Mouse (Mus musculus) MEL (cell line): ENCODE data around the gene Timmdc1. TPM values are rescaled to one million over a fixed set of nuclear protein-coding genes. Genes with fewer than 3 reads are reported as not detected.

ENCODE experiments used
- DNase-seq: peaks from one replicate; pipeline ENCODE4 v3.0.0; 2011; ENCODE audit warnings: low read depth, low spot score
- H3K27ac ChIP-seq: 2 replicates; pipeline ENCODE4 v1.5.1; 2012; ENCODE audit warnings: low read depth, mild to moderate bottlenecking, control low read depth, low read length, moderate library complexity; ENCODE audit not compliant: control insufficient read depth
- H3K27me3 ChIP-seq, 2 experiments: fragments of 150-350 bp in 1 of 2; sonication (generic) in 1 of 2; 2 replicates each; pipeline ENCODE4 v1.6.1; 2012; ENCODE audit warnings: low read length in 2 of 2, mild to moderate bottlenecking in 2 of 2, improper control_type of control experiment in 1 of 2, moderate library complexity in 1 of 2; ENCODE audit not compliant: insufficient read depth in 2 of 2, control insufficient read depth in 1 of 2
- H3K36me3 ChIP-seq, 2 experiments: 2 replicates each; pipeline ENCODE4 v1.6.1; 2012 to 2014; ENCODE audit warnings: low read length in 2 of 2, improper control_type of control experiment in 1 of 2, inconsistent platforms in 1 of 2, mild to moderate bottlenecking in 1 of 2; ENCODE audit not compliant: insufficient read depth in 2 of 2, control insufficient read depth in 1 of 2
- H3K4me1 ChIP-seq, 2 experiments: fragments of 150-350 bp in 1 of 2; sonication (generic) in 1 of 2; 2 replicates each; pipeline ENCODE4 v1.6.1; 2012; ENCODE audit warnings: low read length in 2 of 2, improper control_type of control experiment in 1 of 2, mild to moderate bottlenecking in 1 of 2; ENCODE audit not compliant: insufficient read depth in 2 of 2, control insufficient read depth in 1 of 2
- H3K4me3 ChIP-seq, 2 experiments: fragments of 150-350 bp in 1 of 2; sonication (generic) in 1 of 2; 2 replicates each; pipeline ENCODE4 v1.5.1; 2012; ENCODE audit warnings: low read depth in 2 of 2, low read length in 2 of 2, mild to moderate bottlenecking in 2 of 2, moderate library complexity in 2 of 2, control low read depth in 1 of 2, improper control_type of control experiment in 1 of 2; ENCODE audit not compliant: control insufficient read depth in 1 of 2, insufficient read depth in 1 of 2
- H3K79me2 ChIP-seq: 2 replicates; pipeline ENCODE4 v1.6.1; 2012; ENCODE audit warnings: mild to moderate bottlenecking, low read length, moderate library complexity; ENCODE audit not compliant: control insufficient read depth, poor library complexity, insufficient read depth
- H3K9ac ChIP-seq: 2 replicates; pipeline ENCODE4 v1.6.1; 2012; ENCODE audit warnings: low read depth, mild to moderate bottlenecking, control low read depth, low read length, moderate library complexity; ENCODE audit not compliant: control insufficient read depth, poor library complexity, severe bottlenecking
- H3K9me3 ChIP-seq: fragments of 150-350 bp; sonication (generic); replicated peaks from 2 replicates; pipeline ENCODE4 v1.6.1; 2012; ENCODE audit warnings: mild to moderate bottlenecking, low read length, improper control_type of control experiment, moderate library complexity; ENCODE audit not compliant: insufficient read depth
- CHD2 ChIP-seq: IDR thresholded peaks from 2 replicates; pipeline ENCODE4 v1.6.1; 2011; ENCODE audit warnings: low read length, improper control_type of control experiment
- CTCF ChIP-seq, 3 experiments: IDR thresholded peaks in 2 of 3; conservative IDR thresholded peaks in 1 of 3; 2 replicates each; pipeline ENCODE4 v1.5.1; 2011 to 2012; ENCODE audit warnings: low read length in 3 of 3, low read depth in 2 of 3, mild to moderate bottlenecking in 2 of 3, improper control_type of control experiment in 1 of 3, inconsistent platforms in 1 of 3, mixed read lengths in 1 of 3, moderate library complexity in 1 of 3; ENCODE audit not compliant: control insufficient read depth in 1 of 3, insufficient read depth in 1 of 3, poor library complexity in 1 of 3, severe bottlenecking in 1 of 3
- E2F4 ChIP-seq: IDR thresholded peaks from 2 replicates; pipeline ENCODE4 v1.6.1; 2011; ENCODE audit warnings: low read depth, low read length, improper control_type of control experiment, borderline replicate concordance
- ELF1 ChIP-seq: IDR thresholded peaks from 2 replicates; pipeline ENCODE4 v1.6.1; 2014; ENCODE audit warnings: low read depth, mild to moderate bottlenecking, inconsistent platforms, low read length, improper control_type of control experiment, moderate library complexity
- ETS1 ChIP-seq: IDR thresholded peaks from 2 replicates; pipeline ENCODE4 v1.6.1; 2012; ENCODE audit warnings: low read depth, mild to moderate bottlenecking, inconsistent platforms, low read length, improper control_type of control experiment, moderate library complexity
- HCFC1 ChIP-seq: IDR thresholded peaks from 2 replicates; pipeline ENCODE4 v1.6.1; 2012; ENCODE audit warnings: low read depth, mild to moderate bottlenecking, inconsistent platforms, low read length, improper control_type of control experiment, moderate library complexity
- KAT2A ChIP-seq: conservative IDR thresholded peaks from 2 replicates; pipeline ENCODE4 v1.6.1; 2012; ENCODE audit warnings: low read depth, low read length, improper control_type of control experiment, inconsistent platforms
- MAZ ChIP-seq: IDR thresholded peaks from 2 replicates; pipeline ENCODE4 v1.6.1; 2012; ENCODE audit warnings: low read depth, mild to moderate bottlenecking, inconsistent platforms, low read length, improper control_type of control experiment
- MYB ChIP-seq: IDR thresholded peaks from 2 replicates; pipeline ENCODE4 v1.6.1; 2011; ENCODE audit warnings: mild to moderate bottlenecking, low read depth, low read length, improper control_type of control experiment
- NRF1 ChIP-seq: IDR thresholded peaks from 2 replicates; pipeline ENCODE4 v1.6.1; 2014; ENCODE audit warnings: low read depth, mild to moderate bottlenecking, inconsistent platforms, low read length, improper control_type of control experiment, moderate library complexity; ENCODE audit not compliant: poor library complexity, insufficient read depth, severe bottlenecking
- POLR2AphosphoS5 ChIP-seq: IDR thresholded peaks from 2 replicates; pipeline ENCODE4 v1.6.1; 2012; ENCODE audit warnings: low read depth, borderline replicate concordance, mild to moderate bottlenecking, inconsistent platforms, low read length, moderate library complexity, mixed read lengths
- RCOR1 ChIP-seq: IDR thresholded peaks from 2 replicates; pipeline ENCODE4 v1.6.1; 2012; ENCODE audit warnings: low read depth, mild to moderate bottlenecking, inconsistent platforms, low read length, improper control_type of control experiment
- SIN3A ChIP-seq: IDR thresholded peaks from 2 replicates; pipeline ENCODE4 v1.6.1; 2012; ENCODE audit warnings: low read length, improper control_type of control experiment, inconsistent platforms
- TAL1 ChIP-seq: IDR thresholded peaks from 2 replicates; pipeline ENCODE4 v1.6.1; 2012; ENCODE audit warnings: mild to moderate bottlenecking, inconsistent platforms, low read length, moderate library complexity, mixed read lengths
- TBP ChIP-seq: IDR thresholded peaks from 2 replicates; pipeline ENCODE4 v1.8.0; 2011; ENCODE audit warnings: low read depth, low read length, improper control_type of control experiment
- TCF12 ChIP-seq: IDR thresholded peaks from 2 replicates; pipeline ENCODE4 v1.6.1; 2014; ENCODE audit warnings: low read depth, mild to moderate bottlenecking, inconsistent platforms, low read length, improper control_type of control experiment, moderate library complexity
- USF1 ChIP-seq: IDR thresholded peaks from 2 replicates; pipeline ENCODE4 v1.6.1; 2014; ENCODE audit warnings: low read depth, mild to moderate bottlenecking, inconsistent platforms, low read length, improper control_type of control experiment, moderate library complexity
- USF2 ChIP-seq, 2 experiments: IDR thresholded peaks; 2 replicates each; pipeline ENCODE4 v1.6.1; 2011 to 2012; ENCODE audit warnings: improper control_type of control experiment in 2 of 2, low read length in 2 of 2, borderline replicate concordance in 1 of 2, inconsistent platforms in 1 of 2, low read depth in 1 of 2, mild to moderate bottlenecking in 1 of 2; ENCODE audit not compliant: insufficient read depth in 1 of 2
- ZMIZ1 ChIP-seq: IDR thresholded peaks from 2 replicates; pipeline ENCODE4 v1.6.1; 2012; ENCODE audit warnings: low read depth, mild to moderate bottlenecking, inconsistent platforms, low read length, improper control_type of control experiment, moderate library complexity
- ZNF384 ChIP-seq: IDR thresholded peaks from 2 replicates; pipeline ENCODE4 v1.6.1; 2012; ENCODE audit warnings: low read depth, mild to moderate bottlenecking, inconsistent platforms, low read length, improper control_type of control experiment
- polyA plus RNA-seq, 2 experiments: library from polyadenylated mRNA; stranded (reverse) in 1 of 2; unstranded in 1 of 2; fragments of >175 nt in 1 of 2; fragments of >200 nt in 1 of 2; gene quantifications; 2 replicates each; pipeline versions ENCODE4 v1.2.1 to v1.2.4; 2012; ENCODE audit warnings: low replicate concordance in 2 of 2, low read depth in 1 of 2; ENCODE audit not compliant: insufficient read length in 2 of 2, insufficient read depth in 1 of 2, missing spikeins in 1 of 2
- total RNA-seq: library from RNA; depleted of rRNA; stranded (reverse); fragments of 300-350 nt; gene quantifications from 2 replicates; pipeline ENCODE4 v1.2.3, GENCODE M21; 2012

Timmdc1 gene
- total and polyA plus RNA-seq, 3 experiments = 38.0 to 40.4 TPM; not detected in 1

DNA sequence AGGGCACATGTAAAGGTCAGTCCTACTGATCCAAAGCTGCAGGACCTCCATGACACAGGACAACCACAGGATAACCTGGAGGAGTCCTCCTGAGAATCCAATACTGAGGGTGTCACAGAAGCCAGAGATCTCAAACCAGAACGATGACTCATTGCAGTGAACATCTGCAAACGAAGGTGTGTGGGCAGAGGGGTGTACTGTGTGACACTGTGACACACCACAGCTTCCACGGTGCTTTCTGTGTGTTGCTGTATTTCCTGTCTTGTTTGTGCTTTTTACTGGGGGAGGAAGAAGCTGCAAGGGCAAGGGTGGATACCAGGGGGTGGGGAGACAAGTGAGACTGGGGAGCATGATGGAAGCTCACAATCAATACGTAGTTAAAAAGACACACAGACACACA, 18.9 kb downstream of the Timmdc1 start:
- H3K27me3 ChIP-seq = no peaks in the 10 kb centered on the region
- no peaks in the 10 kb centered on the region for H3K9me3 ChIP-seq
- H3K9ac ChIP-seq = no peak overlapping the region
- no peaks in the 10 kb centered on the region for H3K79me2 ChIP-seq
- H3K36me3 ChIP-seq = peaks cover 0 to 2% of the 10 kb centered on the region in 2 experiments; a peak in 2 of 4 replicates
- no peak for DNase-seq
- no peak overlapping the region for H3K4me3 ChIP-seq
- TF ChIP-seq MAZ (no peak), TBP (no peak), ZNF384 (no peak), MYB (no peak), TAL1 (no peak), CHD2 (no peak), TCF12 (no peak), KAT2A (no peak), POLR2AphosphoS5 (no peak), RCOR1 (no peak), NRF1 (no peak), E2F4 (no peak), ELF1 (no peak), CTCF (IDR thresholded peaks at IDR 0.05 in 2 of 3, conservative IDR thresholded peaks at IDR 0.05 in 1 of 3; ENCODE audit: control insufficient read depth in 1 of 3, insufficient read depth in 1 of 3, low read depth in 2 of 3, low read length in 3 of 3, poor library complexity in 1 of 3, severe bottlenecking in 1 of 3) (no peak), USF2 (IDR thresholded peaks at IDR 0.05; ENCODE audit: borderline replicate concordance in 1 of 2, insufficient read depth in 1 of 2, low read depth in 1 of 2, low read length in 2 of 2) (no peak), SIN3A (no peak), USF1 (no peak)
- H3K4me1 ChIP-seq = no peaks in the 10 kb centered on the region
- H3K27ac ChIP-seq = no peak overlapping the region

DNA sequence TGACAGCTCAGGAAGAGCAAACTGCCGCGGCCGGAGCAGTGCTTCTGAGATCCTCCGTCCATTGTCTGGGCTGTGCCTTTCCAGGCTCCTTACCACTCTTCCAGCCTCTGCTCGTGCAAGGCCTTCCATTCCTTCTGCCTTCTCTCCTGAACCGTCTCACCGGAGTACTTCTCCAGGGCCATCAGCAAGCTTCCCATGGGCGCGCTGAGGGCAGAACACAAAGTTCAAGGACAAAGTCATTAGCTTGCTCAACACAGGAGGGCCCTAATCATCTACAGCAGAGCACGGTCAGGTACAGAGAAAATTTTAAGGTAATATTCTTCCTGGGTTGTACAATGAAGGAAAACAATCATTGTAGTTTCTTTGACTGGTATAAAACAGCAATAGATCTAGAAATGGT, 20.0 kb downstream of the Timmdc1 start:
- DNase-seq = no peak
- Histone ChIP-seq H3K4me1 (no peaks in the 10 kb centered on the region), H3K27me3 (no peaks in the 10 kb centered on the region), H3K27ac (no peak overlapping the region), H3K9me3 (no peaks in the 10 kb centered on the region), H3K9ac (no peak overlapping the region), H3K4me3 (no peak overlapping the region), H3K36me3 (peaks cover 0 to 2% of the 10 kb centered on the region in 2 experiments; a peak in 2 of 4 replicates), H3K79me2 (no peaks in the 10 kb centered on the region)
- no peak for TF ChIP-seq ETS1
- TF ChIP-seq ZMIZ1 = no peak
- TF ChIP-seq HCFC1 = no peak
